Mouse (Mus musculus) C2C12 (cell line): Measurements from ENCODE around the gene Ccr1. TPM values are rescaled to one million over a fixed set of nuclear protein-coding genes. Genes with fewer than 3 reads are reported as not detected.

ENCODE experiments used
- H3K27me3 ChIP-seq: one replicate; pipeline ENCODE4 v1.6.1; 2011; ENCODE audit not compliant: control insufficient read depth, insufficient read depth, insufficient read length
- H3K36me3 ChIP-seq: one replicate; pipeline ENCODE4 v1.6.1; 2011; ENCODE audit not compliant: control insufficient read depth, insufficient read depth
- H3K4me3 ChIP-seq: one replicate; pipeline ENCODE4 v1.5.1; 2011; ENCODE audit warnings: mild to moderate bottlenecking, control low read depth; ENCODE audit not compliant: poor library complexity, insufficient read depth, severe bottlenecking
- H3K79me2 ChIP-seq: one replicate; pipeline ENCODE4 v1.6.1; 2011; ENCODE audit not compliant: control insufficient read depth, insufficient read depth
- H3K79me3 ChIP-seq: one replicate; pipeline ENCODE4 v1.6.1; 2011; ENCODE audit warnings: low read depth, control low read depth
- H3ac ChIP-seq: one replicate; pipeline ENCODE3; 2011; ENCODE audit warnings: low read depth; ENCODE audit not compliant: control insufficient read depth, insufficient read length
- CEBPB ChIP-seq: IDR thresholded peaks from one replicate; pipeline ENCODE4 v1.6.1; 2011; ENCODE audit warnings: low read depth, mild to moderate bottlenecking, control low read depth, moderate library complexity
- CTCF ChIP-seq: IDR thresholded peaks from one replicate; pipeline ENCODE4 v1.5.1; 2011; ENCODE audit not compliant: control insufficient read depth, insufficient read depth, insufficient read length
- FOSL1 ChIP-seq: IDR thresholded peaks from one replicate; pipeline ENCODE4 v1.8.0; 2011; ENCODE audit warnings: mild to moderate bottlenecking, low read length; ENCODE audit not compliant: poor library complexity, insufficient read depth, severe bottlenecking
- MAX ChIP-seq: IDR thresholded peaks from one replicate; pipeline ENCODE4 v1.6.1; 2011; ENCODE audit warnings: mild to moderate bottlenecking, control low read depth
- MYOD1 ChIP-seq: IDR thresholded peaks from one replicate; pipeline ENCODE4 v1.6.1; 2011; ENCODE audit warnings: low read depth; ENCODE audit not compliant: control insufficient read depth, insufficient read length
- MYOG ChIP-seq: IDR thresholded peaks from one replicate; pipeline ENCODE4 v1.6.1; 2011; ENCODE audit not compliant: control insufficient read depth, insufficient read length; ENCODE audit errors: extremely low read depth
- USF1 ChIP-seq: IDR thresholded peaks from one replicate; pipeline ENCODE4 v1.6.1; 2011; ENCODE audit warnings: low read depth, mild to moderate bottlenecking, control low read depth, moderate library complexity
- polyA plus RNA-seq: library from polyadenylated mRNA; unstranded; fragments of >200 nt; fragmentation: generic; extraction: Trizol; gene quantifications from one replicate; pipeline ENCODE4 v1.2.1, GENCODE M21; 2012; ENCODE audit warnings: missing spikeins

The Ccr1 gene
- polyA plus RNA-seq, 1 experiment, result 0.13 TPM

GRCm38 (mm10) chr9:123931761-123932700 is 36.5 kb downstream of the Ccr1 start:
- Histone ChIP-seq H3K36me3 (no peaks in the 10 kb centered on the region), H3K4me3 (no peak overlapping the region), H3K27me3 (no peaks in the 10 kb centered on the region), H3K79me3 (no peaks in the 10 kb centered on the region), H3K79me2 (no peaks in the 10 kb centered on the region), H3ac (no peak overlapping the region)
- no peak for TF ChIP-seq MYOG
- no peak for TF ChIP-seq MYOD1
- no peak for TF ChIP-seq FOSL1
- TF ChIP-seq MAX, result no peak
- TF ChIP-seq USF1, result no peak

GRCm38 (mm10) chr9:123930926-123931325 is 37.6 kb downstream of the Ccr1 start:
- TF ChIP-seq MYOG, result no peak
- no peak for TF ChIP-seq USF1
- no peak for TF ChIP-seq MYOD1
- no peak for TF ChIP-seq MAX
- TF ChIP-seq CTCF, result no peak
- TF ChIP-seq FOSL1, result no peak

GRCm38 (mm10) chr9:123930476-123930875 is 38.0 kb downstream of the Ccr1 start:
- H3ac ChIP-seq, result no peak overlapping the region
- H3K4me3 ChIP-seq, result no peak overlapping the region
- no peaks in the 10 kb centered on the region for H3K79me3 ChIP-seq
- TF ChIP-seq CTCF (no peak), MYOD1 (no peak), FOSL1 (no peak)
- H3K79me2 ChIP-seq, result no peaks in the 10 kb centered on the region
- H3K36me3 ChIP-seq, result no peaks in the 10 kb centered on the region
- H3K27me3 ChIP-seq, result no peaks in the 10 kb centered on the region

More at GRCm38 (mm10) chr9:123930926-123931325, 37.6 kb downstream of the Ccr1 start:
- no peaks in the 10 kb centered on the region for H3K79me3 ChIP-seq
- no peaks in the 10 kb centered on the region for H3K36me3 ChIP-seq
- no peaks in the 10 kb centered on the region for H3K79me2 ChIP-seq
- H3ac ChIP-seq, result no peak overlapping the region
- no peaks in the 10 kb centered on the region for H3K27me3 ChIP-seq
- H3K4me3 ChIP-seq, result no peak overlapping the region

- Histone ChIP-seq H3K79me2 (no peaks in the 10 kb centered on the region), H3K27me3 (no peaks in the 10 kb centered on the region), H3K79me3 (no peaks in the 10 kb centered on the region), H3ac (no peak overlapping the region), H3K4me3 (no peak overlapping the region), H3K36me3 (no peaks in the 10 kb centered on the region)
- TF ChIP-seq FOSL1, result no peak
- TF ChIP-seq CEBPB, result no peak
- TF ChIP-seq USF1, result no peak
- no peak for TF ChIP-seq MAX
- peak; percentile 7 for TF ChIP-seq MYOD1
These were observed 38.6 kb downstream of the Ccr1 start for GRCm38 (mm10) chr9:123929936-123930335.

- no peaks in the 10 kb centered on the region for H3K79me2 ChIP-seq
- no peak overlapping the region for H3K4me3 ChIP-seq
- no peak overlapping the region for H3ac ChIP-seq
- no peaks in the 10 kb centered on the region for H3K79me3 ChIP-seq
- H3K27me3 ChIP-seq, result no peaks in the 10 kb centered on the region
- TF ChIP-seq MYOG (no peak), MYOD1 (no peak), MAX (no peak), USF1 (no peak), CEBPB (no peak), FOSL1 (no peak), CTCF (no peak)
- H3K36me3 ChIP-seq, result no peaks in the 10 kb centered on the region
These were observed 39.7 kb downstream of the Ccr1 start for GRCm38 (mm10) chr9:123928759-123929246.
